Mouse (Mus musculus): ENCODE results near the gene Zfp870.
"Not testable (repeated sequence)": the region's sequence is repeated elsewhere in the genome, so short reads cannot be mapped to it uniquely, and the experiment has no call there.

Gene Zfp870

GRCm38 (mm10) chr17:32872091-32872490, 19.4 kb downstream of the Zfp870 start:
- no peak for DNase-seq (ENCODE audit: low read depth, low spot score)

GRCm38 (mm10) chr17:32871483-32871882, 20.0 kb downstream of the Zfp870 start:
- no peak for DNase-seq (ENCODE audit: low read depth, low spot score)

- DNase-seq (ENCODE audit: low read depth, low spot score): not testable (repeated sequence)
Measured at GRCm38 (mm10) chr17:32867266-32867665, 24.2 kb downstream of the Zfp870 start.

GRCm38 (mm10) chr17:32856713-32857112, 34.7 kb downstream of the Zfp870 start:
- DNase-seq (ENCODE audit: low read depth, low spot score): not testable (repeated sequence)

- no peak for DNase-seq (ENCODE audit: low read depth, low spot score)
Measured at GRCm38 (mm10) chr17:32851581-32851980, 39.9 kb downstream of the Zfp870 start.

GRCm38 (mm10) chr17:32841388-32841787, 50.1 kb downstream of the Zfp870 start:
- DNase-seq (ENCODE audit: low read depth, low spot score): no peak

- no peak for DNase-seq (ENCODE audit: low read depth, low spot score)
Measured at GRCm38 (mm10) chr17:32839083-32839802, 52.2 kb downstream of the Zfp870 start.

- no peak for DNase-seq (ENCODE audit: low read depth, low spot score)
Measured at GRCm38 (mm10) chr17:32830418-32830782, 61.0 kb downstream of the Zfp870 start.

- peak; percentile 91 for DNase-seq (ENCODE audit: low read depth, low spot score)
Measured at GRCm38 (mm10) chr17:32829540-32830417, 61.7 kb downstream of the Zfp870 start, which contains the start of gene Zfp799. TSS of gene Zfp799 (minus strand) at chr17:32830261.
